Mouse (Mus musculus) cerebellum, postnatal 4 days (tissue): ENCODE measurements at regions not wholly inside any gene's neighbourhood (a gene's known extent, or its start where the extent isn't known, plus 50 kb on each side); places are given as distances from the start of the nearest gene placed in this dataset.
A peak's percentile ranks its signal among the peaks of the same experiment; 100 is the strongest.
"Not testable (repeated sequence)": the region's sequence is repeated elsewhere in the genome, so short reads cannot be mapped to it uniquely, and the experiment has no call there.

Source experiments
- DNase-seq, 2 experiments: peaks; one replicate each; pipeline ENCODE4 v3.0.0; 2022; ENCODE audit warnings: low spot score in 2 of 2, mixed read lengths in 1 of 2

DNA sequence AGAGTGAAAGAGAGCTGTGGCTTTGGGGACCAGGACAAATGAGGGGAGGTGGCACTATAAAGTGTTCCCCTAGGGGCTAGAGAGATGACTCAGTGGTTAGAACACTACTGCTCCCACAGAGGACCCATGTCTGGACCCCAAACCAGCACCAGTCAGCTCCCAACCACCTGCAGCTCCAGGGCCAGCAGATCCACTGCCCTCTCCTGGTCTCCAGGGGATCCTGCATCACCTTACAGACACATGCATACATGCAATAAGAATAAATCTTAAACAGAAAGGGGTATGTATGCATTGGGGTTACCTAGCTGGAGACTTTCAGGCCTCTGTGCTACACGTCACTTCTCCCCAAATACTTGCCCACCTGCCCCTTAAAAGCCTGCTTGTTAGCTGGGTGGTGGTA, 93.8 kb upstream of the Zfp706 start:
- no peak for DNase-seq

DNA sequence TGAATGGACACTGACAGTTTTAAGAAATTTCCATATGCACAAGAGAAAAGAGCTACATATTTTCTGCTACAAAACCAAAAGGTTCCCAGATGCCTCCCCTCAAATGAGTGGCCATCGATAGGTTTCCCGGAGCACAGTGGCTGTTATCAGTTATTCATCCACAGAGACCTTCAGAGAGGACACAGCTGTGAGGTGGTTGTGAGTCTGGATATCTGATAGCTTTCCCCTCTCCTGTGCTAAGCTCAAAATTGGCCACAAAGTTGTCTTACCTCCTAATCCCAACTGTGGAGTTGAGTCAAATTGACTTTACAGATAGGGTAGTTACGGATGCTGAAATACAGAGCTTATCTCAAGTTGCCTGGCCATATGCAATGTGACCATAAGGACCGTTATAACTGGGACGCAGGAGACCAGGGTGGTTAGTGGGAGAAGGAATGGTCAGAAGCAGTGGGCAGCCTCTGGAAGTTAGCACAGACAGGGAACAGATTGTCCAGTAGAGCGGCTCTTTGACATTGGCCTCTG, 93.3 kb upstream of the Zfp706 start:
- no peak for DNase-seq

DNA sequence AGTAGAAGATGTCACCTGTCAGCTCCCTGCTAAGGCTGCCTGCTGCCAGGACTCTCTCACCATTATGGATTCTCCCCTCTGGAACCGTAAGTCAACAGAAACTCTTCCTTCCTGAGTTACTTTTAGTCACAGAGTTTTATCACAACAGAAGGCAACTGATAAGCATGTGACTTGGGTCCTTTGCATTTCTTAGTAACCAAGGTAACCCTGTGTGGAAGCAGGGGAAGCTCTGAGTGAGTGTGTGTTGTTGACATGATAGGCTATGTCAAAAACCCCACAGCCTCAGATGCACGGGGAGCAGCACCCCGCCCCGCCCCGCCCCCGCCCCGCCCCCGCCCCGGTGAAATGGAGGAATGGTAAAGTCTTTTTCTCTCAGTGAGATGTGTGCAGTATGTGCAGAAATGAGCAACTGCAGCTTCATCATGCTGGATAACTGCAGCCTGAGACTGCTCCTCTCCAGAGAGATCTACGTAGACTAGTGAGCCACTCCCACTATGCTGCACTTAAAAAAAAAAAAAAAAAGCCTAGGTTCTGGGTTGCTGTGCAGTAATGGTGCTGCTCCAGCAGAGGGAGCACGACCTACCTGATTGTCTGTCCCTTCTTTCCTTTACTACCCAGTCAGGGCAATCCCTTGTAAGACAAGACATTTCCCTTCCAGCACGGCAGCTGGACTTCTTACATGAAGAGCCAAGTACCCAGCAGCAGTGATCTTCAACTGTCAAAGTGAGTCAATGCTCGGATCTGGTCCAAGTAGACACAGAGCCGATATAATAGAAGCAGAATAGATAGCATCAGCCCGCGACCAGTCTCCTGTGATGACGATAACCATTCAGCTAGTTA, 92.6 kb upstream of the Zfp706 start:
- peak in 1 of 2 experiments; percentile 61 for DNase-seq

DNA sequence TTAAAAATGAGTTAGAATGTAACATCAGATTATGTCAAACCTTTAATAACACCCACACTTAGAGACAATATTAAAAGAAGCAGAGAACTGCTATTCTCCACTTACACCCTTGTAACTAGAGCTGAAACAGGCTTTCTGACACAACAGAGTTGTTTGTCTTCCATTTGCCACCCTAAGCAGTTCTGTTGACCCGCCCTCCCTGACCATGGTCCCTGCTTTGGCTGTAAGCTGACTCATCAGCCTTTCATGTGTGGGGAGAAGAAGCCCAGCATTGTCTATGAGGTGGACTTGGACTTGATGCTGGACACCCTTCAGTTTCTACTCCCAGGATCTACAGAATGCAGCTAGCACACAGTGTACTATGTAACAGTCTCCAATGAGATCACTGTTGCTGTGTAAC, 91.6 kb upstream of the Zfp706 start:
- no peak for DNase-seq

GRCm38 (mm10) chr15:37097426-37097825, 89.9 kb upstream of the Zfp706 start:
- no peak for DNase-seq

GRCm38 (mm10) chr15:37091171-37091570, 83.6 kb upstream of the Zfp706 start:
- not testable (repeated sequence) for DNase-seq

DNA sequence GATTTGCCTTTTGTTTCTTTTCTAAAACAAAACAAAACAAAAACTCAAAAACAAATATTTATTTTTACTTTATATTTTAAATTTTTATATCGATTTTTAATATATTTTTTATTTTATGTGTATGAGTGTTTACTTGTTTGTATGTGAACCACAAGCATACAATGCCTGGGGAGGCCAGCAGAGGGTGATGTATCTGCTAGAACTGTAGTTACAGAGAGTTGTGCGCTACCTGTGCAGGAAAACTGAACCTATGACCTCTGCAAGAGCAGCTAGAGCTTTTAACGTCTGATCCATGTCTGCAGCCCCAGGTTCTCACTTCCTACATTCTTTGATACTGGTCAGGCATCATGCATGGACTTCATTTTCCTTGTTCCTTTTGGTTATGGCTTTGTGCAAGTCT, 76.2 kb upstream of the Zfp706 start:
- no peak for DNase-seq

DNA sequence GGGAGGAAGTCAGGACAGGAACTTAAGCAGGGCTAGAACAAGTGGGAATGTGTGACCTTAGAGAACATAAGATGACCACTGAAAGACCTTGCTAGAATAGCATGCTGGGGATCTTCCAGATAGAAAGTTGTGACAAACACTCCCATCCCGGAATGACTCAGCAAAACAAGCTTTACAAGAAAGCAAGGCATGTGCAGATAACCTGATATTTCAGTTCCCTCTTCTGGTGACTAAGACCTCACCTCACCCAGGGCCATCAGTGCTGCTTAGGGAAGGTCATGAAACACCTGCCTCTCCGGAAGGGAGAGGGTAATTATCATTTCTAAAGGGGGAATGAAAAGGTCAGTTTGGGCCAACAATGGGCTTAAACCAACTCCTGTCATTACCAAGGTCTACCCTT, 74.3 kb upstream of the Zfp706 start:
- DNase-seq, result no peak

- peak in 1 of 2 experiments; percentile 3 for DNase-seq
Measured at GRCm38 (mm10) chr15:37080931-37081330, 73.4 kb upstream of the Zfp706 start.

GRCm38 (mm10) chr15:37080395-37080794, 72.8 kb upstream of the Zfp706 start:
- peak in 1 of 2 experiments; percentile 9 for DNase-seq

DNA sequence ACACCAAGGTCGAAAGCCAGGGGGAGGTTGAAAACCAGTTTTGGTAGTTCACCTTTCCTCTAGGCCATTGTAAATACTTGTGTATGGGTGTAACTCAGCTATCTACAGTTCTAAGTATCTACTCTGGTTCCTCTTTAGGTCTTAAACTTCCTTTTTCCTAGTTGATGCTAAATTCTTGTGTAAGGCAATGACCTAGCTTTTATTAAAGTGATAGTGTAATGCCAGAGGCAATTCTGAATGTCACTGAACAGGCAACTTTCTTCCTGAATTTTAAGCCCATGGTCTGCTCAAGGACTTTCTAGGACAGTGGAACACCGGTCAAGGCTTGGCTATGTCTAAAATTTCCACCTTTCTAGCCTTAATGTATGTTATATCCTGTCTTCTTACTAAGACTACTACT, 66.6 kb upstream of the Zfp706 start:
- not testable (repeated sequence) for DNase-seq

DNA sequence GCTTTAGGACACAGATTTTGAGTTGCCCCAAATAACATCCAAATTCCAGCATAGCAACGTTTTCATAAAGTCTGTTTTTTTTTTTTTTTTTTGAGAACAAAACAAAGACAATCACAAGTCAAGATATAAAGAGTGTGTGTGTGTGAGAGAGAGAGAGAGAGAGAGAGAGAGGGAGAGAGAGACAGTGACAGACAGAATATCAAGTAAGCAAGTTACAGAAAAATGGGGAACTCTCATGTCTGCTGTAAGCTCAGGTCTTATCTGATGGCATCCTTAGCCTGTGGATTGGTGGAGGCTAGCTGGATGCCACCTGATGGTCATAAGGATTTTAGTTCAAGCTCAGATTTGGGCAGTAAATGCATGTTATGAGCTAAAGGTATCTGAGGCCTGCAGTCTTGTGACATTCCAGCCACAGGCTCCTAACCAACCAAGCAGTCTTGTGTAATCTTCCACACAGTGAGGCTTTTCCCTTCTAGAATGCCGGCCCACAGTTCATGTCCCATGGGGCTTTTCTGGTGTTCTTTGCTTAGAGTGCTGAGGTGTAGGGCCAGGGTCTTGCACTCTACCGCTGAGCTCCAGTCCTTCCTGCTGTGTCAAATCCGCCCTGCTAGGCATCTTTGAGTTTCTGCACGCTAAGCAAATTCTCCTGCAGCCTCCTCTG, 64.8 kb upstream of the Zfp706 start:
- peak in 1 of 2 experiments; percentile 4 for DNase-seq

GRCm38 (mm10) chr15:37070188-37070587, 62.6 kb upstream of the Zfp706 start:
- peak in 1 of 2 experiments; percentile 1 for DNase-seq

- DNase-seq, result no peak
Measured at GRCm38 (mm10) chr15:37067326-37067725, 59.8 kb upstream of the Zfp706 start.

GRCm38 (mm10) chr15:37065926-37066550, 58.5 kb upstream of the Zfp706 start:
- no peak for DNase-seq

DNA sequence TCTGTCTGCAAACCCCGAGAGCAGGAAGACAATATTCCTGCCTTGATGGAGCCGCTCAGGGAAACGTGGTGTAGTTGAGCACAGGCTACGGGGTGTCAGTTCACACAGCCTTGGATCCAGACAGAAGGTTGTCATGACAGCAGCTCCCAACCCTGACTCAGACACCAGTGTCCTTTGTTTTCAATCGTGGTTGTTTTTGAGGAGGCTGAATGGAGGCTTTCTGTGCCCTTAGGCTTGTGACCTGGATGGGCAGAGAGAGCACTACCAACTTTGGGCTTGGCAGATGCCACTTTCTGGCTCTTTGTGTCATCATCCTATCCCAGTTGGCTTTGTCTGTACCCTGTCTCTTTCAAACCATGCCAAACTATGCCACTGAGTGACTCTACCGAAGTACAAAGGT, 57.8 kb upstream of the Zfp706 start:
- DNase-seq, result no peak

DNA sequence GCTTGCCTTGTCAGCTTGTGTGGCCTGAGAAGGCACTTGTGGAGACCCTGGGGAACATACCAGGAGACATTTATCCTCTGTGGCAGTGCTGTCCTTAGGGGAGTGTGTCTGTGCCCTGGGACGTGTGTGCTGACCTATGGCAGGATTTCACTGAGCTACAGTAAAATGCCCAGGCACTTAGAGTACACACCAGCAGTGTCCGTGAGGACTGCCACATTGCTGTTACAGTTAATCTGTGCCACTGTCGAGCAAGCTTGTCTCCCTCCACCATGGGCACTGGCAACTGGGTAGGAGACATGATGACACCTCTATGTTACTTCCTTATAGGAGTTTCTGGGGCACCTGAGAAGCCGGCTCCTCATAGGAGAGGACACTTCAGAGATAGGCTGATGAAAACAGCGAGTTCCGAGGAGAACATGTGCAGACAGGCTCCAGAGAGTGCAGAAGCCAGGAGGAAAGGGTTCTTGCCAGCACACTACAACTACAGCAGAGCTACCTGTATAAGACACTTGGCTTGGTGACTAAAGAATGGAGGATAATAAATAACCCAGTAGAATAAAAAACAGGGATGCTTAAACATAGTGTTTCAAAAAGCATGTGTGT, 56.3 kb upstream of the Zfp706 start:
- no peak for DNase-seq

DNA sequence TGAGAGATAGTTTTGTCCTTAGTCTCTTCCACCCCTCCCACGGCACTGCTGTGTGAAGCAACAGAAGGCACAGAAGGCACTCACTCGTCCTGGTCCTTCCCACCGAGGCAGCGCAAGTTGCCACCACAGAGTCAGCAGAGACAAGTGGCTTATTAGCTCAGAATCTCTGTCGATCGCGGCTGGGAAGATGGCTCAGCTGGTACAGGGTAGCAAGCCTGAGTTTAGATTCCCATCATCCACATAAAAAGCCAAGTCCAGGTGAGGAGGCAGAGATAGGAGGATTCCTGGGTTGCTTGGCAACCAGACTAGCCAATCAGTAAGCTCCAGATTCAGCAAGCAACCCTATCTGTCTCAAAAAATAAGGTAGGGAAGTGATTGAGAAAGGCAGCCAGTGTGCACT, 55.0 kb upstream of the Zfp706 start:
- DNase-seq, result no peak

DNA sequence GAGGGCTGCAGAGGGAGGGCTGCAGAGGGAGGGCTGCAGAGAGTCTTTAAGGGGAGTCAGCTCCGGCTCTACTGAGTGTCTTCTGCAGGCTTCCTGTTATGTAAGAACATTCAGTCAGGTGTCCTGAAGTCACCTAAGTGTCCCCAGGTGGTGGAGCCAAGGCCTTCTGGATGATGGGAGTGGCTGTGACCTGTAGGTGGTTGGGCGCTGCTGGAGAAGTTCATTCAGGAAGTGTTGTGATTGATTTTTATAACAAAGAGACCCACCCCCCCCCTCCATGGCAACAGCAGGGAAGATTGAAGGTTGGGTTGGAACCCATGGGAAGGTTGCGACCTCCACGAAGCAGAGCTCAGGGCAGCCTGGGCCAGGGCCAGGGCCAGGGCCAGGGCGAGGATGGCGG, 53.9 kb upstream of the Zfp706 start:
- no peak for DNase-seq

- DNase-seq, result no peak
Measured at GRCm38 (mm10) chr15:37060831-37061230, 53.3 kb upstream of the Zfp706 start.
